Mouse (Mus musculus) gastrocnemius, adult 2 months (tissue): ENCODE results near the gene Atxn1. TPM values are rescaled to one million over a fixed set of nuclear protein-coding genes. Genes with fewer than 3 reads are reported as not detected.

Experiments
- DNase-seq: peaks from one replicate; pipeline ENCODE4 v3.0.0; 2022
- H3K27ac ChIP-seq: fragments of 200-600 bp; 2 replicates; pipeline ENCODE4 v1.8.1; 2022; ENCODE audit warnings: mild to moderate bottlenecking
- H3K4me3 ChIP-seq: fragments of 200-600 bp; 2 replicates; pipeline ENCODE4 v1.8.1; 2022; ENCODE audit warnings: mild to moderate bottlenecking, moderate library complexity
- CTCF ChIP-seq: fragments of 200-600 bp; IDR thresholded peaks from 2 replicates; pipeline ENCODE4 v1.8.1; 2022; ENCODE audit warnings: antibody characterized with exemption, mild to moderate bottlenecking, moderate library complexity
- intact Hi-C: fragments of 180-260 bp; cut with DNase I; formaldehyde crosslinking; loops from one replicate; pipeline ENCODE4 v1.15.1; 2025
- total RNA-seq, 2 experiments: library from RNA; stranded (reverse); gene quantifications; 2 replicates each; pipeline ENCODE4 v1.2.3; 2021

The Atxn1 gene
- total RNA-seq, 2 experiments from 2014 or later = 40.4 to 56.3 TPM

GRCm38 (mm10) chr13:45861098-45861580, 103.7 kb downstream of the Atxn1 start:
- Histone ChIP-seq H3K4me3 (no peak overlapping the region), H3K27ac (no peak overlapping the region)
- DNase-seq = no peak
- TF ChIP-seq CTCF = no peak
- intact Hi-C loops = no loop called here

- no peak for TF ChIP-seq CTCF
- DNase-seq = no peak
- Histone ChIP-seq H3K27ac (no peak overlapping the region), H3K4me3 (no peak overlapping the region)
- intact Hi-C loops = no loop called here
These were observed 105.6 kb downstream of the Atxn1 start for GRCm38 (mm10) chr13:45859081-45859709.

GRCm38 (mm10) chr13:45857416-45857815, 107.4 kb downstream of the Atxn1 start:
- no peak for DNase-seq
- no peak for TF ChIP-seq CTCF
- Histone ChIP-seq H3K27ac (no peak overlapping the region), H3K4me3 (no peak overlapping the region)
- intact Hi-C loops = no loop called here

- Histone ChIP-seq H3K27ac (no peak overlapping the region), H3K4me3 (no peak overlapping the region)
- no peak for DNase-seq
- intact Hi-C loops = no loop called here
- TF ChIP-seq CTCF = no peak
These were observed 110.3 kb downstream of the Atxn1 start for GRCm38 (mm10) chr13:45854531-45854930.

- Histone ChIP-seq H3K27ac (no peak overlapping the region), H3K4me3 (no peak overlapping the region)
- TF ChIP-seq CTCF = no peak
- intact Hi-C loops = no loop called here
- DNase-seq = no peak
These were observed 111.1 kb downstream of the Atxn1 start for GRCm38 (mm10) chr13:45853691-45854090.

- TF ChIP-seq CTCF = no peak
These were observed 112.5 kb downstream of the Atxn1 start for GRCm38 (mm10) chr13:45852288-45852687.

GRCm38 (mm10) chr13:45851746-45852145, 113.1 kb downstream of the Atxn1 start:
- Histone ChIP-seq H3K27ac (no peak overlapping the region), H3K4me3 (no peak overlapping the region)
- TF ChIP-seq CTCF = no peak
- no peak for DNase-seq
- intact Hi-C loops = no loop called here

More at GRCm38 (mm10) chr13:45852288-45852687, 112.5 kb downstream of the Atxn1 start:
- H3K4me3 ChIP-seq = no peak overlapping the region
- no peak for DNase-seq
- H3K27ac ChIP-seq = no peak overlapping the region
- intact Hi-C loops = no loop called here

- TF ChIP-seq CTCF = no peak
- intact Hi-C loops = no loop called here
These were observed 113.7 kb downstream of the Atxn1 start for GRCm38 (mm10) chr13:45851156-45851555.

GRCm38 (mm10) chr13:45850181-45850974, 114.4 kb downstream of the Atxn1 start:
- no peak for DNase-seq
- no peak for TF ChIP-seq CTCF
- Histone ChIP-seq H3K4me3 (no peak overlapping the region), H3K27ac (no peak overlapping the region)
- intact Hi-C loops = no loop called here

More at GRCm38 (mm10) chr13:45851156-45851555, 113.7 kb downstream of the Atxn1 start:
- Histone ChIP-seq H3K27ac (no peak overlapping the region), H3K4me3 (no peak overlapping the region)
- no peak for DNase-seq

- intact Hi-C loops = no loop called here
- TF ChIP-seq CTCF = no peak
- Histone ChIP-seq H3K27ac (no peak overlapping the region), H3K4me3 (no peak overlapping the region)
- DNase-seq = no peak
These were observed 115.4 kb downstream of the Atxn1 start for GRCm38 (mm10) chr13:45849145-45850023.

- DNase-seq = peak; percentile 39
- Histone ChIP-seq H3K27ac (no peak overlapping the region), H3K4me3 (no peak overlapping the region)
- no peak for TF ChIP-seq CTCF
- intact Hi-C loops = no loop called here
These were observed 122.2 kb downstream of the Atxn1 start for GRCm38 (mm10) chr13:45842511-45843055.

- no peak for TF ChIP-seq CTCF
- Histone ChIP-seq H3K27ac (no peak overlapping the region), H3K4me3 (no peak overlapping the region)
- intact Hi-C loops = no loop called here
- DNase-seq = no peak
These were observed 124.9 kb downstream of the Atxn1 start for GRCm38 (mm10) chr13:45839901-45840300.
